Mouse (Mus musculus) forebrain, embryonic 10.5 days (tissue): ENCODE data around the gene Sgsh. TPM values are rescaled to one million over a fixed set of nuclear protein-coding genes. Genes with fewer than 3 reads are reported as not detected.

Experiments used
- DNase-seq: peaks from one replicate; pipeline ENCODE4 v3.0.0-alpha.2; 2017; ENCODE audit warnings: low spot score; ENCODE audit errors: extremely low spot score
- H3K27ac ChIP-seq: fragments of 300-500 bp; sonication (generic); 2 replicates; pipeline ENCODE4 v1.5.1; 2016; ENCODE audit warnings: mild to moderate bottlenecking
- H3K27me3 ChIP-seq: fragments of 300-500 bp; sonication (generic); 2 replicates; pipeline ENCODE4 v1.6.1; 2016; ENCODE audit warnings: mild to moderate bottlenecking; ENCODE audit not compliant: poor library complexity, severe bottlenecking
- H3K36me3 ChIP-seq: fragments of 300-500 bp; sonication (generic); replicated peaks from 2 replicates; pipeline ENCODE4 v1.6.1; 2016; ENCODE audit warnings: mild to moderate bottlenecking, moderate library complexity
- H3K4me1 ChIP-seq: fragments of 300-500 bp; sonication (generic); 2 replicates; pipeline ENCODE4 v1.6.1; 2016
- H3K4me3 ChIP-seq: fragments of 300-500 bp; sonication (generic); 2 replicates; pipeline ENCODE4 v1.5.1; 2016; ENCODE audit warnings: mild to moderate bottlenecking, moderate library complexity
- H3K9me3 ChIP-seq: fragments of 300-500 bp; sonication (generic); 2 replicates; pipeline ENCODE4 v1.6.1; 2016; ENCODE audit warnings: mild to moderate bottlenecking, moderate library complexity
- WGBS: fragments of 180-500 bp; shearing (Covaris S2); methylation state at CpG from one replicate; pipeline ENCODE4 v1.1.7; 2016; 5-methylcytosine and 5-hydroxymethylcytosine counted together
- polyA plus RNA-seq: library from polyadenylated mRNA; unstranded; fragments of >200 nt; fragmentation: Nextera tagmentation; extraction: Ambion mirVana; gene quantifications from 2 replicates; pipeline ENCODE4 v1.2.1, GENCODE M21; 2016

Gene Sgsh
- polyA plus RNA-seq, 1 experiment from 2014 or later: 7.5 TPM

GRCm38 (mm10) chr11:119359089-119359488, 3.8 kb upstream of the Sgsh start:
- Histone ChIP-seq H3K36me3 (peaks cover 44% of the 10 kb centered on the region), H3K9me3 (no peaks in the 10 kb centered on the region), H3K27me3 (no peaks in the 10 kb centered on the region), H3K4me1 (peaks cover 47% of the 10 kb centered on the region), H3K27ac (no peak overlapping the region), H3K4me3 (no peak overlapping the region)
- WGBS: 84% methylated on average over 10 of the region's 10 CpGs
- DNase-seq: no peak

GRCm38 (mm10) chr11:119354798-119355442, 416 bp downstream of the Sgsh start:
- H3K4me1 ChIP-seq: peaks cover 31% of the 10 kb centered on the region
- no peak for DNase-seq
- H3K4me3 ChIP-seq: peak overlapping the region; percentile 89
- no peaks in the 10 kb centered on the region for H3K9me3 ChIP-seq
- no peaks in the 10 kb centered on the region for H3K27me3 ChIP-seq
- peak overlapping the region; percentile 90 for H3K27ac ChIP-seq
- 7% methylated on average over 23 of the region's 23 CpGs for WGBS
- peaks cover 25% of the 10 kb centered on the region for H3K36me3 ChIP-seq

DNA sequence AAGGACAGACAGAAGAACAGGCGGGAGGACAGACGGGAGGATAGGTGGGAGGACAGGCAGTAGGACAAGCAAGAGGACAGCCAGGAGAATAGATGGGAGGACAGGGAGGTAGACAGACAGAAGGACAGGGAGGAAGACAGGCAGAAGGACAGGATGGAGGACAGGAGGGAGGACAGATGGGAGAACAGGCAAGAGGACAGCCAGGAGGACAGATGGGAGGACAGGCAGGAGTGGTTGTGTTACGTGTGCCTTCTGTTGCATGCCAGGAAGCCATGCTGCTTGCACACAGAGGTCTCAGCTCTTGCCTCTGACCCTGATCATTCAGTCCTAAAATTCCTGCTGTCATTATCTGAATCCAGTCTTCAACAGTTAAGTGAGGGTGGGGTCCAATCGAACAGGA, 1.4 kb downstream of the Sgsh start:
- Histone ChIP-seq H3K9me3 (no peaks in the 10 kb centered on the region), H3K36me3 (peaks cover 21% of the 10 kb centered on the region), H3K27ac (no peak overlapping the region), H3K4me3 (no peak overlapping the region), H3K4me1 (peaks cover 31% of the 10 kb centered on the region), H3K27me3 (no peaks in the 10 kb centered on the region)
- no peak for DNase-seq
- whole genome bisulfite sequencing: 89% methylated on average over 4 of the region's 4 CpGs

DNA sequence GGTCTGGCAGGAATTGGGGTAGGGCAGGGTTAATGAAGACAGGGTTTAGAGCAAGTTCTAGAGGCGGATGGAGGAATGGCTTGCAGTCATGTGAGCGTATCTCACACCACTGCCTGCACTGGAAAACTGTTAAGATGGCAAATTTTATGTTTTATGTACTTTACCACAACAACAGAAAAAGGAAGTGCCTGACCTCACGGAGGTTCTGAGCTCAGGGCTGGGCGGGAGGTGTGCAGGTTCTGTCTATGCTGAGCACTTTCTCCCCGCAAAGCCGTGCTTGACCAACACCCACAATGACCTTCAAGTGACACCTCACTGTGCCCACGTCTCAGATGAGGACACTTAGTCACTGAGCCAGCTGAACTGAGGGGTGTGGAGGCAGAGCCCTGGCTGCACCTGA, 3.2 kb downstream of the Sgsh start:
- Histone ChIP-seq H3K36me3 (peaks cover 17% of the 10 kb centered on the region), H3K9me3 (no peaks in the 10 kb centered on the region), H3K27ac (no peak overlapping the region), H3K4me3 (no peak overlapping the region), H3K27me3 (no peaks in the 10 kb centered on the region), H3K4me1 (peaks cover 31% of the 10 kb centered on the region)
- DNase-seq: no peak
- 85% methylated on average over 7 of the region's 7 CpGs for WGBS

- no peaks in the 10 kb centered on the region for H3K27me3 ChIP-seq
- H3K9me3 ChIP-seq: no peaks in the 10 kb centered on the region
- peaks cover 33% of the 10 kb centered on the region for H3K36me3 ChIP-seq
- H3K4me1 ChIP-seq: 0 out of 2 replicates have a peak, but pooled peaks cover 4% of the 10 kb centered on the region
- H3K4me3 ChIP-seq: no peak overlapping the region
- no peak for DNase-seq
- no peak overlapping the region for H3K27ac ChIP-seq
- 91% methylated on average over 4 of the region's 4 CpGs for WGBS
These were observed 8.2 kb downstream of the Sgsh start for GRCm38 (mm10) chr11:119347125-119347524.

DNA sequence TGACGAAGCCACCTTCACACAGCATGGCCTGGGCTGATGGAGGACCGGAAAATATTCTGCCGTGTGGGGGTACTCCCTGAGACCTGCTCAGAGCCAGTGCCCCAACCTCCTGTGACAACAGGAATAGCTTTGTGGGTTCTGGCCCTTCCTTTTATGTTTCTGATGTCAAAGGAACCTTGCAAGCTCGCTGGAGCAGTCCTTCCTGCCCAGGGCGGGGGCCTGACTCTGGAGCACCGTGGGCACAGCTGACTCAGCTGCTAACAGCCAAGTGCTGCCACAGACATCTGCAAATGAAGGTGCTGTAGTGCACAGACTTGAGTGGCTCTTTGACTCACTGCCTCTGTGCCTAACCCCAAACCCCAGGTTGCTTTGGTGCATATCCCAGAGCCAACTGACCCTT, 10.5 kb downstream of the Sgsh start:
- WGBS: 76% methylated on average over 6 of the region's 6 CpGs
- Histone ChIP-seq H3K27me3 (no peaks in the 10 kb centered on the region), H3K36me3 (peaks cover 30% of the 10 kb centered on the region), H3K4me1 (0 out of 2 replicates have a peak, but pooled peaks cover 4% of the 10 kb centered on the region), H3K27ac (no peak overlapping the region), H3K4me3 (no peak overlapping the region), H3K9me3 (no peaks in the 10 kb centered on the region)
- DNase-seq: no peak

- H3K4me3 ChIP-seq: no peak overlapping the region
- WGBS: 91% methylated on average over 8 of the region's 8 CpGs
- DNase-seq: no peak
- H3K4me1 ChIP-seq: 0 out of 2 replicates have a peak, but pooled peaks cover 4% of the 10 kb centered on the region
- no peaks in the 10 kb centered on the region for H3K27me3 ChIP-seq
- H3K36me3 ChIP-seq: peaks cover 24% of the 10 kb centered on the region
- no peaks in the 10 kb centered on the region for H3K9me3 ChIP-seq
- H3K27ac ChIP-seq: no peak overlapping the region
These were observed 11.2 kb downstream of the Sgsh start for GRCm38 (mm10) chr11:119344178-119344577.

- WGBS: 8% methylated on average over 5 of the region's 5 CpGs
- Histone ChIP-seq H3K9me3 (no peaks in the 10 kb centered on the region), H3K27ac (no peak overlapping the region), H3K36me3 (no peaks in the 10 kb centered on the region), H3K4me1 (0 out of 2 replicates have a peak, but pooled peaks cover 4% of the 10 kb centered on the region), H3K4me3 (no peak overlapping the region), H3K27me3 (no peaks in the 10 kb centered on the region)
- DNase-seq: peak; percentile 84
These were observed 15.7 kb downstream of the Sgsh start for GRCm38 (mm10) chr11:119339637-119340036.

GRCm38 (mm10) chr11:119339179-119339578, 16.2 kb downstream of the Sgsh start:
- Histone ChIP-seq H3K36me3 (no peaks in the 10 kb centered on the region), H3K9me3 (no peaks in the 10 kb centered on the region), H3K4me3 (no peak overlapping the region), H3K4me1 (0 out of 2 replicates have a peak, but pooled peaks cover 4% of the 10 kb centered on the region), H3K27me3 (0 out of 2 replicates have a peak, but pooled peaks cover under 1% of the 10 kb centered on the region), H3K27ac (no peak overlapping the region)
- WGBS: 50% methylated on average over 5 of the region's 5 CpGs
- no peak for DNase-seq

- no peaks in the 10 kb centered on the region for H3K9me3 ChIP-seq
- WGBS: 87% methylated on average over 10 of the region's 10 CpGs
- no peak for DNase-seq
- H3K36me3 ChIP-seq: no peaks in the 10 kb centered on the region
- H3K4me1 ChIP-seq: 0 out of 2 replicates have a peak, but pooled peaks cover 4% of the 10 kb centered on the region
- no peak overlapping the region for H3K27ac ChIP-seq
- 0 out of 2 replicates have a peak, but pooled peaks cover 7% of the 10 kb centered on the region for H3K27me3 ChIP-seq
- no peak overlapping the region for H3K4me3 ChIP-seq
These were observed 16.9 kb downstream of the Sgsh start for GRCm38 (mm10) chr11:119338271-119339059.

DNA sequence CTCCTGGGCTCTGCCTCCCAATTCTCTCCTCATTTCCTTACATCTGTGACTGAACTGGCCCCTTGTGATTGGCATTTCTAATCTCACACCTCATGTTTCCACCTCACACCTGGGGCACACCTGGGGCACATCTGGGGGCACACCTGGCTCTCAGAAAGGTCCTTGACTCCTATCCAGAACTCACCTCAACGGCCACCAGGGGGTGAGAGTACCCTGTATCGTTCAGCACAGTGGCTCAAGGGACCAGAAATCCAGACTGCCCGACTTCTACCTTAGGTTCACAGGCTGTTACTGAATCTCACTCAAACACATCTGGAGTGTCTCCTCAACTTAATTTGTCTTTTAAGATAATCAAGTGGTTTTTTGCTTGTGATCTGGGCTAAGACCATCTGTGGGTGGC, 23.4 kb downstream of the Sgsh start:
- DNase-seq: no peak
- WGBS: 57% methylated on average over 3 of the region's 3 CpGs

DNA sequence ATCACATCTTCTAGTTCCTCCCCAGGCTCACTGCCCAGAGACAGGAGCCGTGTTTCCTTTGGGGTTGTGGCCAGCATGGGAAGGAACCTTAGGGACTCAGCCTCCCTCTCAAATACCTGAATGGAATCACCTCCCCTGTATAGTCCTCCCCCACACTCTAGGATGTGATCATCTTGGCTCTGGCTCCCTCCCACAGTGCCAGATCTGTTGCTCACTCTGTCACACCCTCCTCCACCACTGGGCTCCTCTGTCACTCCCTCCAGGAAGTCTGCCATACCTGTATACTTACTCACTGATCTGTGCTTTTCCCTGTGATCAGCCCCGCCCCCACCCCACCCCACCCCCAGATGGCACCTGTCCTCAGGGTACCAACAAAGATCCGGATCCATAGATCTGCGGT, 24.7 kb downstream of the Sgsh start:
- Histone ChIP-seq H3K27ac (no peak overlapping the region), H3K4me3 (no peak overlapping the region), H3K27me3 (peaks cover 28% of the 10 kb centered on the region; the same call in 1 of the 2 replicates), H3K9me3 (no peaks in the 10 kb centered on the region), H3K4me1 (peaks cover 8% of the 10 kb centered on the region; the same call in 1 of the 2 replicates), H3K36me3 (no peaks in the 10 kb centered on the region)
- no peak for DNase-seq
- 77% methylated on average over 4 of the region's 4 CpGs for WGBS

More for the DNA sequence above, 23.4 kb downstream of the Sgsh start:
- H3K9me3 ChIP-seq: no peaks in the 10 kb centered on the region
- peaks cover 28% of the 10 kb centered on the region; the same call in 1 of the 2 replicates for H3K27me3 ChIP-seq
- no peak overlapping the region for H3K4me3 ChIP-seq
- H3K27ac ChIP-seq: no peak overlapping the region
- no peaks in the 10 kb centered on the region for H3K36me3 ChIP-seq
- peaks cover 8% of the 10 kb centered on the region; the same call in 1 of the 2 replicates for H3K4me1 ChIP-seq

GRCm38 (mm10) chr11:119325068-119325467, 30.3 kb downstream of the Sgsh start:
- H3K27ac ChIP-seq: no peak overlapping the region
- H3K4me3 ChIP-seq: no peak overlapping the region
- H3K27me3 ChIP-seq: peaks cover 11% of the 10 kb centered on the region
- WGBS: 71% methylated on average over 1 of the region's 1 CpGs
- no peaks in the 10 kb centered on the region for H3K36me3 ChIP-seq
- no peak for DNase-seq
- no peaks in the 10 kb centered on the region for H3K4me1 ChIP-seq
- H3K9me3 ChIP-seq: peaks cover 4% of the 10 kb centered on the region; the same call in 1 of the 2 replicates
